Mouse (Mus musculus): Measurements from ENCODE around the gene Dedd.

Gene Dedd

GRCm38 (mm10) chr1:171361106-171362103 lies 32.5 kb downstream of the Dedd start:
- DNase-seq (ENCODE audit: low spot score in 2 of 2) = peak in 1 of 2 experiments; percentile 64

DNA sequence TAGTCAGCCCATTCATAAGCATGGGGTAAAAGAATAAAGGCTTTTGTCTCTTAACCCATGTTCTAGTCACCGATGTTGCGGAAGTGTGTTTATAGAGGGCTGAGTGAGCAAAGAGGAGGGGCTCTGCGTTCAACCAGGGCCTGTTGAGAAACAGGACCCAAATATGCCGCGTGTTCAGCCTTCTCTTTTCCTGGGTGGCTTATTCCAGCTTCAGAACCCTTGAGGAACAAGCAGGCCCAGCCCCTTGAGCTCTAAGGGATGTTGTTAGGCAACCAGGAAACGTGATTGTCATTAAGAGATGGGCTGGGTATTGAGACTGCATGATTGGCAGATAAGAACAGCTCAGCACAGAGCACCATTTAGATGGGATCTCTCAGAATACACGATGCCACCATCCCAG lies 37.0 kb downstream of the Dedd start:
- peak in 1 of 2 experiments; percentile 0 for DNase-seq (ENCODE audit: low spot score in 2 of 2)

GRCm38 (mm10) chr1:171369845-171370556 lies 41.1 kb downstream of the Dedd start, which contains the start of gene Nectin4:
Nectin4 (plus strand) TSS chr1:171370099.
- DNase-seq (ENCODE audit: low spot score in 2 of 2) = peak; percentile 71 to 75

GRCm38 (mm10) chr1:171372880-171373279 lies 43.9 kb downstream of the Dedd start:
- DNase-seq (ENCODE audit: low spot score in 2 of 2) = no peak

DNA sequence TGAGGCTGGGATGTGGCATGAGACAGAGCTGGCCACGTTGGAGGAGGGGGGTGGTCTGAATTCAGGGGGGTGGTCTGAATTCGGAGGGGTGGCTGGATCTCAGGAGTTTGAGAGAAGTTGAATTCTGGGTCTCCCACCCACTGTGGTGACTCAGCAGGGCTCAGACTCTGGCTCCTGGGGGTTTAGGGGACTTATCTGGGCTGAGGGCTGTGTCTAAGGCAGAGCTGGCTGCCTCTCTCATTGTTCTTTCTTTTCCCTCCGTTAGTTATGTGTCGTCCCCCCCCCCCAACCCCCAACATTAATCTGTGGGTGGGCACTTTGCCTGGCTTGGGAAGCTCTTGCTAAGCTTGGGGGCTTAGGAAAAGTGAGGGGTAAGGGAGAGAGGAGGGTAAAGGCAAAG lies 45.0 kb downstream of the Dedd start:
- DNase-seq (ENCODE audit: low spot score in 2 of 2) = no peak

GRCm38 (mm10) chr1:171375646-171376097 lies 46.7 kb downstream of the Dedd start:
- peak; percentile 86 to 87 for DNase-seq (ENCODE audit: low spot score in 2 of 2)

DNA sequence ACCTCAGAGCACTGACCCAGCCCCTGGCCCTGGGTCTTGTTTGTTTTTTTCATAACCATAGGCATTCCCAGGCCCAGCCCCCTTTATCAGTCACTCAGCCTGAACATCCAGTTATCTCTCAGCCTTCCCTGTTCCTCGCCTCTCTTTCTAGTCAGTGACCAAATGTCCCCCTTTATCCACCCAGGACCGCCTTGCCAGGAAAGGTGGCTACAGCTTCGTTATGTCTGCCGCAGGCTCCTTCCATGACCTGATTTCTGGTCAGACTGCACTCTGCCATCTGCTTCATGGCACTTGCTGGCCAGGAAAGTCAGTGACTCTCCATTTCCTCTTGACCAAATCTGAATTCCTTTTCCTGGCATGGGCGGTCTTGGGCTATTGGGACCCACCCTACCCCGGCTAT lies 49.4 kb downstream of the Dedd start:
- no peak for DNase-seq (ENCODE audit: low spot score in 2 of 2)

- DNase-seq (ENCODE audit: low spot score in 2 of 2) = peak in 1 of 2 experiments; percentile 75
Measured at GRCm38 (mm10) chr1:171379935-171380599, 51.1 kb downstream of the Dedd start.

GRCm38 (mm10) chr1:171382096-171382620 lies 53.2 kb downstream of the Dedd start:
- DNase-seq (ENCODE audit: low spot score in 2 of 2) = no peak

GRCm38 (mm10) chr1:171384361-171384760 lies 55.4 kb downstream of the Dedd start:
- peak; percentile 88 to 89 for DNase-seq (ENCODE audit: low spot score in 2 of 2)

- DNase-seq (ENCODE audit: low spot score in 2 of 2) = no peak
Measured at GRCm38 (mm10) chr1:171385171-171385570, 56.2 kb downstream of the Dedd start.

DNA sequence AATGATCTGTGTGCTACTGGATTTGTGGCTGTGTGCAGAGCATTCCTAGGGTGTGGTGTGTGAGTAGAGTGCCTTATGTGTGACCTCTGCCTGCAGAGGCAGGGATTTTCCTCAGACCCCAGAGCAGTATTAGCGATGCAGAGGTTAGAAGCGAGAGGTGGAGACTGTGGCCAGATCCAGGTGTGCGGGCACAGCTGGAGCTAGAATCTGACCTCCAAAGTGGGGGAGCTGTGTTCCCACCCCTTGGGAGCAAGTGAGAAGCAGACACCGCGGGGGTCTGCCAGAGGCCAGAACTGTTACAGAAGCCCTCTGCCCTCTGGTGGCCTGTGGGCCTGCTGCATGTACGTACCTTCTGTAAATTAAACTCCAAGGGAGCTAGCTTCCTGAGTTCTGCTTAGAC lies 58.2 kb downstream of the Dedd start:
- DNase-seq (ENCODE audit: low spot score in 2 of 2) = no peak

- no peak for DNase-seq (ENCODE audit: low spot score in 2 of 2)
Measured at GRCm38 (mm10) chr1:171388376-171389102, 59.6 kb downstream of the Dedd start, which contains the start of gene Arhgap30. Arhgap30 (plus strand) TSS chr1:171388954.

DNA sequence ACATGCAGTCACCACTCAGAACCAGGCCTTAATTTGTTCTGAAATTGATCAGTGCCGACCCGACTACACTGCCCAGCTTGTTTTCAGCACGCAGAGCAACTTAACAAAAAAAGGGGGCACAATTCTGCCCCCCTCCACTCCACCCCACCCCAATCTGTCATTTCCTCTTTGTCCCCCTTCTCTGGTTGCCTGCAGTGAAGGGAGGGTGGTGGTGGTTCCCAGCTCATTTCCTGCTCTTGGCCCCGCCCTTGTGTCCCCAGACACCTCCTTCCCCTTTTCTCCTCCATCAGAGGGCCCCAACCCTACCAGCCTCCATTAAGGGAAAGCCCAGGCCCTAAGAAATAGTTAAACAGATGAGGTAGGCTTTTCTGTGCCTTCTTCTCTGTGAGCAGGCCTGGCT lies 61.2 kb downstream of the Dedd start:
- no peak for DNase-seq (ENCODE audit: low spot score in 2 of 2)

Data from urinary bladder, postnatal 36 days (tissue).